ENCODE assay signal across 8 mouse cellular contexts in the genomic region with DNA sequence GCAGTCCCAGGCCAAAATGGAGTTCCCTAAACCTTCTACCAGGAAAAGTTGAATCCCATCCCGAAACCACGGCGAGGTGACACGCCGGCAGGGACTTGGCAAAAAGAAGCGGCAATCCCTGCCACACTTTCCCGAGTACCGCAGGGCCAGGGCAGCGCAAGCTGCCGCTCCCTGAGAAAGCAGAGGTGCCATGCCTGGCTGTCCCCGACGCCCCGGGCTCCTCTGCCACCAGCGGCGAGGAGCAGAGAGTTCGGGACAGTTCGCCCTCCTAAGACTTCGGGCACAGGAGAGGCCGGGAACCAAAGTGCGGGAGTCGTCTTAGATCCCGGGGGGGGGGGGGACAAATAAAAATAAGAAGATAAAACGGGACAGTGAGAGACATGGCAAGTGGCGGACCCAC. TPM values are rescaled to one million over a fixed set of nuclear protein-coding genes. Genes with fewer than 3 reads are reported as not detected.
A peak's percentile ranks its signal among the peaks of the same experiment; 100 is the strongest.
DNase-seq lines count a peak whose midpoint lies in the region; ATAC-seq and TF ChIP-seq lines count a peak whose summit lies in the region.

No protein-coding gene starts in this region.

- peak; percentile 47 for ATAC-seq in erythroid progenitor cell, adult 5-6 weeks (replicated peaks; ENCODE audit: low FRiP score, poor library complexity, severe bottlenecking)
- ATAC-seq in hindbrain, embryonic 14.5 days (ENCODE audit: low FRiP score): peak; percentile 10; the same call in 1 of the 2 replicates
- ATAC-seq in liver, embryonic 13.5 days (ENCODE audit: low read depth): peak; percentile 50
- ATAC-seq in neural tube, embryonic 14.5 days (ENCODE audit: low read depth): peak; percentile 41; the same call in 1 of the 2 replicates

- peak overlapping the region; percentile 64 for H3K4me2 ChIP-seq in hindbrain, embryonic 14.5 days (replicated peaks)
- H3K4me2 ChIP-seq in liver, embryonic 13.5 days: peak overlapping the region; percentile 73
- H3K4me2 ChIP-seq in neural tube, embryonic 14.5 days (ENCODE audit: low read depth, low read length): peak overlapping the region; percentile 65

- H3K27ac ChIP-seq in hindbrain, embryonic 14.5 days: peak overlapping the region; percentile 88
- H3K27ac ChIP-seq in liver, embryonic 13.5 days: peak overlapping the region; percentile 83
- peak overlapping the region; percentile 74 for H3K27ac ChIP-seq in neural tube, embryonic 14.5 days (ENCODE audit: low read depth, low read length)

- peak overlapping the region; percentile 64 for H3K4me3 ChIP-seq in hindbrain, embryonic 14.5 days (replicated peaks; ENCODE audit: low read length)
- H3K4me3 ChIP-seq in liver, embryonic 13.5 days (replicated peaks): peak overlapping the region; percentile 77
- H3K4me3 ChIP-seq in neural tube, embryonic 14.5 days (ENCODE audit: low read depth, low read length): peak overlapping the region; percentile 53

- H3K36me3 ChIP-seq in hindbrain, embryonic 14.5 days (replicated peaks; ENCODE audit: control insufficient read depth, insufficient read depth): no peaks in the 10 kb centered on the region
- no peaks in the 10 kb centered on the region for H3K36me3 ChIP-seq in liver, embryonic 13.5 days
- H3K36me3 ChIP-seq in neural tube, embryonic 14.5 days (ENCODE audit: control insufficient read depth, insufficient read depth, low read length): no peaks in the 10 kb centered on the region

- peak; percentile 15 for DNase-seq in right cerebral cortex, postnatal 14 days
- no peak for DNase-seq in right cerebral cortex, postnatal 36 days (ENCODE audit: low spot score in 2 of 2)
- DNase-seq in brain, embryonic 14.5 days (ENCODE audit: low read depth): peak; percentile 27
- no peak for DNase-seq in hindbrain, embryonic 14.5 days (ENCODE audit: low spot score)
- peak; percentile 10 for DNase-seq in liver, embryonic 13.5 days
- no peak for DNase-seq in layer of hippocampus, adult 8-10 months (ENCODE audit: low spot score in 2 of 2)

- peaks cover 11% of the 10 kb centered on the region; the same call in 1 of the 2 replicates for H3K4me1 ChIP-seq in hindbrain, embryonic 14.5 days (replicated peaks; ENCODE audit: control insufficient read depth, insufficient read depth, low read length)
- peaks cover 31% of the 10 kb centered on the region for H3K4me1 ChIP-seq in liver, embryonic 13.5 days (replicated peaks)
- H3K4me1 ChIP-seq in neural tube, embryonic 14.5 days (ENCODE audit: control insufficient read depth, insufficient read depth, low read length): no peaks in the 10 kb centered on the region

- no peak for TF ChIP-seq POLR2A in brain, embryonic 14.5 days (IDR thresholded peaks at IDR 0.05; ENCODE audit: borderline replicate concordance, extremely low read depth, insufficient read depth, insufficient read length, poor library complexity, severe bottlenecking)

- no peak for TF ChIP-seq CTCF in brain, embryonic 14.5 days (IDR thresholded peaks at IDR 0.05; ENCODE audit: borderline replicate concordance, extremely low read depth, insufficient read depth, insufficient read length)

- peak overlapping the region; percentile 70 for H3K9ac ChIP-seq in hindbrain, embryonic 14.5 days
- H3K9ac ChIP-seq in liver, embryonic 13.5 days: peak overlapping the region; percentile 85
- H3K9ac ChIP-seq in neural tube, embryonic 14.5 days (replicated peaks; ENCODE audit: low read depth, low read length): peak overlapping the region; percentile 57

- no peaks in the 10 kb centered on the region for H3K27me3 ChIP-seq in hindbrain, embryonic 14.5 days (ENCODE audit: control insufficient read depth, insufficient read depth, low read length)
- H3K27me3 ChIP-seq in liver, embryonic 13.5 days: no peaks in the 10 kb centered on the region
- no peaks in the 10 kb centered on the region for H3K27me3 ChIP-seq in neural tube, embryonic 14.5 days (ENCODE audit: control insufficient read depth, insufficient read depth, low read length)

- H3K9me3 ChIP-seq in hindbrain, embryonic 14.5 days (ENCODE audit: control insufficient read depth, low read length): no peaks in the 10 kb centered on the region
- no peaks in the 10 kb centered on the region for H3K9me3 ChIP-seq in liver, embryonic 13.5 days (replicated peaks)
- H3K9me3 ChIP-seq in neural tube, embryonic 14.5 days (ENCODE audit: control insufficient read depth, low read length): no peaks in the 10 kb centered on the region

- 17% methylated on average over 23 of the region's 24 CpGs for WGBS in hindbrain, embryonic 14.5 days
- 13% methylated on average over 23 of the region's 24 CpGs for WGBS in liver, embryonic 13.5 days (ENCODE audit: insufficient replicate concordance)
- WGBS in neural tube, embryonic 14.5 days: 26% methylated on average over 24 of the region's 24 CpGs

RNA-seq across cellular contexts. Expression of a gene that starts 9.5 kb away (rescaled TPM):
- 58.1 and 65.6 TPM in 2 replicates for polyA plus RNA-seq in brain, embryonic 14.5 days (2012; rRNA removed)
- 134 and 151 TPM in 2 replicates for total RNA-seq in erythroid progenitor cell, adult 5-6 weeks (2015; ENCODE audit: low replicate concordance)
- total RNA-seq in erythroid progenitor cell, adult 5-6 weeks (2017; ENCODE audit: low replicate concordance): 151 and 200 TPM in 2 replicates
- polyA plus RNA-seq in hindbrain, embryonic 14.5 days (2014; fragmentation: Nextera tagmentation; extraction: Ambion mirVana): 84.7 and 99.9 TPM in 2 replicates
- polyA plus RNA-seq in liver, embryonic 13.5 days (2015; fragmentation: Nextera tagmentation; extraction: Ambion mirVana): 32.0 and 45.2 TPM in 2 replicates
- 105 and 109 TPM in 2 replicates for polyA plus RNA-seq in neural tube, embryonic 14.5 days (2014; fragmentation: Nextera tagmentation; extraction: Ambion mirVana)
- 10 to 100 TPM; 48.4 to 58.8 (median 50.5) TPM for total RNA-seq in layer of hippocampus, adult 8-10 months (2022)

Comparison
In these comparisons a context has a peak if more than half of its experiments do, and no peak if none do; other contexts are left out.
1. DNase-seq: peak in right cerebral cortex, postnatal 14 days (single experiment), brain, embryonic 14.5 days (single experiment) and liver, embryonic 13.5 days (single experiment); none in right cerebral cortex, postnatal 36 days (0 of 2), hindbrain, embryonic 14.5 days (single experiment) and layer of hippocampus, adult 8-10 months (0 of 2).
2. Peak in every context shown above with its lines, with median percentiles within 50 percentile points of each other: ATAC-seq, H3K27ac ChIP-seq, H3K4me2 ChIP-seq, H3K4me3 ChIP-seq and H3K9ac ChIP-seq.